Mouse (Mus musculus) limb, embryonic 13.5 days (tissue): ENCODE measurements around the gene Fbxw9. TPM values are rescaled to one million over a fixed set of nuclear protein-coding genes. Genes with fewer than 3 reads are reported as not detected.
A peak's percentile ranks its signal among the peaks of the same experiment; 100 is the strongest.

ENCODE experiments used
- ATAC-seq: fragments of 200-750 bp; cut with Nextera tagmentation; 2 replicates; pipeline ENCODE4 v1.8.0; 2017; ENCODE audit warnings: low read depth, moderate number of reproducible peaks, moderate TSS enrichment; ENCODE audit not compliant: low FRiP score
- H3K27ac ChIP-seq: fragments of 300-500 bp; sonication (generic); 2 replicates; pipeline ENCODE4 v1.5.1; 2015; ENCODE audit warnings: inconsistent platforms, mild to moderate bottlenecking, moderate library complexity
- H3K27me3 ChIP-seq: fragments of 300-500 bp; sonication (generic); 2 replicates; pipeline ENCODE4 v1.6.1; 2015; ENCODE audit warnings: mild to moderate bottlenecking, inconsistent platforms
- H3K36me3 ChIP-seq: fragments of 300-500 bp; sonication (generic); 2 replicates; pipeline ENCODE4 v1.6.1; 2015; ENCODE audit warnings: inconsistent platforms, mild to moderate bottlenecking, moderate library complexity
- H3K4me1 ChIP-seq: fragments of 300-500 bp; sonication (generic); 2 replicates; pipeline ENCODE4 v1.6.1; 2015; ENCODE audit warnings: inconsistent platforms
- H3K4me2 ChIP-seq: fragments of 300-500 bp; sonication (generic); replicated peaks from 2 replicates; pipeline ENCODE4 v1.6.1; 2015; ENCODE audit warnings: inconsistent platforms, mild to moderate bottlenecking, moderate library complexity
- H3K4me3 ChIP-seq: fragments of 300-500 bp; sonication (generic); 2 replicates; pipeline ENCODE4 v1.5.1; 2015; ENCODE audit warnings: moderate library complexity, mild to moderate bottlenecking, inconsistent platforms
- H3K9ac ChIP-seq: fragments of 300-500 bp; sonication (generic); 2 replicates; pipeline ENCODE4 v1.6.1; 2015; ENCODE audit warnings: mild to moderate bottlenecking, inconsistent platforms
- H3K9me3 ChIP-seq: fragments of 300-500 bp; sonication (generic); 2 replicates; pipeline ENCODE4 v1.6.1; 2016; ENCODE audit warnings: inconsistent platforms
- WGBS: fragments of 180-500 bp; shearing (Covaris S2); methylation state at CpG from one replicate; pipeline ENCODE4 v1.1.7; 2015; 5-methylcytosine and 5-hydroxymethylcytosine counted together
- polyA plus RNA-seq: library from polyadenylated mRNA; unstranded; fragments of >200 nt; fragmentation: Nextera tagmentation; extraction: Ambion mirVana; gene quantifications from 2 replicates; pipeline ENCODE4 v1.2.1, GENCODE M21; 2015

The Fbxw9 gene
- polyA plus RNA-seq, result 31.6 and 32.2 TPM in 2 replicates

DNA sequence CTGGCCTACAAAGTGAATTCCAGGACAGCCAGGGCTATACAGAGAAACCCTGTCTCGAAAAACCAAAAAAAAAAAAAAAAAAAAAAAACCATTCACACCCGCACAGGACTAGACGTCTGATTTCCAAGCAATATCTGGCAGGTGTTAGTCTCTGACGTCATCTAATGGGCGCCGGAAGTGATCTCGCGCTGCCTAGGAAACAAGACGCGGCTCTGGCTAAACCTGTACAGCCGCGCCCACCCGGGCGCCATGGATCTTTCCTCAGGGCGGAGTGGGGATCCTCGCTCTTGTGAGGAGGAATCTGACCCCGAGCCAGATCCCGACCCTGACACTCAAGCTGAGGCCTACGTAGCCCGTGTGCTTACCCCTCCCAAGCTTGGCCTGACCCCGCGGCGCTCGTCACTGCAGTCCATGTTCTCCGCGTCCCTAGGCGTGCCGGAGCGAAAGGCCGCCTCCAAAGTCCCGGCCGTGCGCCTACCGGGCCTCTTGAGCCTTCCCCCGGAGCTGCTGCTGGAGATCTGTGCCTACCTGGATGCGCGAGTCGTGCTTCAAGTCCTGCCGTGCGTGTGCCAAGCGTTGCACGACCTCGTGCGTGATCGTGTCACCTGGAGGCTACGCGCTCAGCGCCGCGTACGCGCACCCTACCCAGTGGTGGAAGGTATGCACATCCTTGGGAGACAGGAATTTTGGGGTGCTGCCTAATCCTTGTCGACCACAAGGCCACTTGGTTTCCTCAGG is at the start of gene Fbxw9:
TSS of gene Fbxw9 (plus strand) at position 177 of the 738 bp plus-strand sequence.
- H3K27ac ChIP-seq, result no peak within 1 kb of the TSS
- no peaks in the 10 kb centered on the region for H3K9me3 ChIP-seq
- no peaks in the 10 kb centered on the region for H3K27me3 ChIP-seq
- H3K4me1 ChIP-seq, result peaks cover 11% of the 10 kb centered on the region
- ATAC-seq, result peak; percentile 91
- peak within 1 kb of the TSS; percentile 85 for H3K9ac ChIP-seq
- peak within 1 kb of the TSS; percentile 86 for H3K4me3 ChIP-seq
- peak within 1 kb of the TSS; percentile 83 for H3K4me2 ChIP-seq
- under 1% methylated on average over 52 of the region's 53 CpGs for WGBS
- peaks cover 42% of the 10 kb centered on the region for H3K36me3 ChIP-seq

DNA sequence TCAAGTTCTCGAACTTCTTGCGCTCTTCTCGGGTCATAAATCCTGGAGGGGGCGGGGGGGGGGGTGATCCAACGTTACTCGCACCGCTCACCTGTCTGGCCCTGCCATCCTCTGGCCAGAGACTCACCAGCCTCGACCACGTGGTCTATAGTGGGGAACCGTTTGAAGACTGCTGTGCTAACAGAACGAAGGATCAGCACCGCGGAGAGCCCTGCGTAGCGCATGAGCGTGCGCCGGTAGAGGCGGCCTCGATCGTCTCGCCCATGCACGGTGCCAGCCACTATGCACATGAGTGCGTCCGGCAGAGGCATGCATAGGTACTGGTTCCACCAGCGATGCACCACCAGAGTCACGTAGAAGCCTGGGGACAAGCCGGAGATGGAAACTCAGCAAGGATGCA is 48.6 kb upstream of the Fbxw9 start:
- Histone ChIP-seq H3K9ac (no peak overlapping the region; the same call in 1 of the 2 replicates), H3K27ac (no peak overlapping the region), H3K27me3 (peaks cover 80% of the 10 kb centered on the region), H3K36me3 (no peaks in the 10 kb centered on the region), H3K4me2 (no peak overlapping the region), H3K4me3 (no peak overlapping the region), H3K4me1 (peaks cover 5% of the 10 kb centered on the region), H3K9me3 (no peaks in the 10 kb centered on the region)
- WGBS, result 12% methylated on average over 28 of the region's 28 CpGs
- no peak for ATAC-seq

DNA sequence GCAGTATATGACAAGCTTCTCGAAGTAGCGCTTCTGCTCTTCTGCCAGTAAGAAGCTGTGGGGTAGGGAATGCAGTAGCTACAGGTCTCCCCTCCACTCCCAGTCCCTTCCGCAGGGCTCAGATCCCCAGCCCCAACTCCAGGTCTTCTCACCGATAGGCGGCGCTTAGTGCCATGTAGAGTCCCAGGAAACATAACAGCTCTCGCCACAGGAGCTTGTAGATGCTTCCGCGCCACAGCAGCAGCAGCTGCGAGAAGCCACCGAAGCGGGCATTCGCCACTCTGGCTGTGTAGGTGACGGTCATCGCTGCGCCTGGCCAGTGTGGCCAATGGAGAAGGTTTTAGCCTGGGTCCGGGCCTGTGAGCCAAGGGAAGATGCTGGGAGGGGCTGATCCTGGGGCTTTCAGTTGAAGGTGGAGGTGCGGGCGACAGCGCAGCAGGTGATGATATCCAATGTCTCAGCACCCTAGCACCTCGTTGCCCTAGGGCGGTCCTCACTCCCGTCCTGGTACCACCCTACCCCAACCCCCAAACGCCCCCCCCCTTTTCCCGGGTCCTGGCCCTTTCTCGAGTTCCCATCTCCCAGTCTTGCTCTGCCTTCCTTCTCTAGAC is 46.5 kb upstream of the Fbxw9 start:
- Histone ChIP-seq H3K9ac (peak overlapping the region; percentile 48; the same call in 1 of the 2 replicates), H3K4me2 (peak overlapping the region; percentile 63), H3K27ac (no peak overlapping the region), H3K4me1 (peaks cover 5% of the 10 kb centered on the region), H3K27me3 (peaks cover 62% of the 10 kb centered on the region), H3K4me3 (peak overlapping the region; percentile 30), H3K36me3 (peaks cover 14% of the 10 kb centered on the region), H3K9me3 (no peaks in the 10 kb centered on the region)
- no peak for ATAC-seq
- 6% methylated on average over 25 of the region's 26 CpGs for WGBS

DNA sequence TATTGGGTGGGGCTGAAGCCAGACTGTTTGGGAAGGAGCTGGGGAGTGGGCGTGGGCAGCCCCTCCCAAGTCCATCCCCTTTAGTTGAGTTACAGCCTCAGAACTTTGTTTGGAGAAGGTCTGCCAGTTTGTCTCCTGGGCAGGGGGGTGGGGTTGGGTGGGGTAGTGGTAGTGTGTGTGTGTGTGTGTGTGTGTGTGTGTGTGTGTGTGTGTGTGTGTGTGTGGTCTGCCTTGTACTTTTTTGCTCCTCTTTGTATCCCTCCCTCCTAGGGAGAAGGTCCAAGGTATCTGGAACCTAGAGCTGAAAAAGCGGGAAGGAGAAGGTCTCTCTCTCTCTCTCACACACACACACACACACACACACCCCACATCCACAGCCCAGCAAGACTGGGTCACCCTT is 45.4 kb upstream of the Fbxw9 start, which contains the start of gene Best2:
TSS of gene Best2 (minus strand) at position 101 of the 400 bp plus-strand sequence.
- H3K9ac ChIP-seq, result peak within 1 kb of the TSS; percentile 48; the same call in 1 of the 2 replicates
- no peak for ATAC-seq

DNA sequence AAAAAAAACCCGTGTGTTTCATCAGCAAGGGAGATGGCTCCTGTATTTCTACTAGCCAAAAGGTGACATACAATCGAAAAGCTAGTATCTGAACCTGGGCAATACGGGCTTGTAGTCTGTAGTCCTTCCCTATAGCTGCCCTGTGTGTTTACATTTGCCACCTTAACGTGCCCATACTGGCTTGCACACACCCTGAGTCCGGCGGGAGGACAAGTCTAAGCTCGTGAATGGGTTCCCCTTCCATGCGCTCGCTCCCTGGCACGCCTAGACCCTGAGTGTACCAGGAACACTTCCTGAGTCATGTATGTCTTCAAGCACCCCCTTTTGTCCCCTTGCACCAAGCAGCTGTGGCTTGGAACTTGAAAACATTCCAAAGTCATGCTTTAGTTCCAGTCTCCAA is 43.1 kb upstream of the Fbxw9 start:
- no peak overlapping the region for H3K9ac ChIP-seq
- H3K36me3 ChIP-seq, result peaks cover 47% of the 10 kb centered on the region
- no peak for ATAC-seq
- H3K4me2 ChIP-seq, result no peak overlapping the region
- 67% methylated on average over 10 of the region's 10 CpGs for WGBS
- no peak overlapping the region for H3K4me3 ChIP-seq
- H3K27ac ChIP-seq, result no peak overlapping the region
- no peaks in the 10 kb centered on the region for H3K9me3 ChIP-seq
- H3K27me3 ChIP-seq, result peaks cover 33% of the 10 kb centered on the region
- peaks cover 5% of the 10 kb centered on the region for H3K4me1 ChIP-seq

More for the DNA sequence above, 45.4 kb upstream of the Fbxw9 start, which contains the start of gene Best2:
- peaks cover 25% of the 10 kb centered on the region for H3K36me3 ChIP-seq
- WGBS, result 51% methylated on average over 2 of the region's 2 CpGs
- H3K9me3 ChIP-seq, result no peaks in the 10 kb centered on the region
- peaks cover 51% of the 10 kb centered on the region for H3K27me3 ChIP-seq
- H3K4me1 ChIP-seq, result peaks cover 5% of the 10 kb centered on the region
- H3K4me2 ChIP-seq, result peak within 1 kb of the TSS; percentile 63
- no peak within 1 kb of the TSS for H3K27ac ChIP-seq
- H3K4me3 ChIP-seq, result peak within 1 kb of the TSS; percentile 30

DNA sequence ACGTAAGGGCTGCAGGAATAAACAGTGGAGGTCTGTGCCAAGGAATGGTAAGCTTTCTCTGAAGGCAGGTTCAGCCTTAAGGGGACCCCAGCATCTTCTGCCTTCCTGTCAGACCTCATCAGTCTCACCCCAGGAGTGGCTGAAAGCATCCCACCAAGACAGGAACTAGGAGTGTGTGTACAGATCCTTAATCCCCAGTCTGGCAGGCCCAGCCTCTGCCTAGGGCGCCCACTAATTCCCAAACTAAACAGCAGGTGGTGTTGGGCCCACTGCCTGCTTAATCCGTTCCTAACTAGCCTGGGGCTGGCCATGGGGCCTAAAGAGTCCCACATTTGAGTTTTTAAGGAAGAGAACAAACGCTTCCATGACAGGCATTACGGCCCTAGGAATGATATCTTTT is 42.6 kb upstream of the Fbxw9 start:
- H3K9me3 ChIP-seq, result no peaks in the 10 kb centered on the region
- no peak overlapping the region for H3K9ac ChIP-seq
- H3K27me3 ChIP-seq, result peaks cover 29% of the 10 kb centered on the region
- no peak overlapping the region for H3K4me3 ChIP-seq
- H3K4me1 ChIP-seq, result peaks cover 5% of the 10 kb centered on the region
- H3K4me2 ChIP-seq, result no peak overlapping the region
- H3K36me3 ChIP-seq, result peaks cover 52% of the 10 kb centered on the region
- WGBS, result 57% methylated on average over 5 of the region's 5 CpGs
- no peak overlapping the region for H3K27ac ChIP-seq
- ATAC-seq, result no peak

DNA sequence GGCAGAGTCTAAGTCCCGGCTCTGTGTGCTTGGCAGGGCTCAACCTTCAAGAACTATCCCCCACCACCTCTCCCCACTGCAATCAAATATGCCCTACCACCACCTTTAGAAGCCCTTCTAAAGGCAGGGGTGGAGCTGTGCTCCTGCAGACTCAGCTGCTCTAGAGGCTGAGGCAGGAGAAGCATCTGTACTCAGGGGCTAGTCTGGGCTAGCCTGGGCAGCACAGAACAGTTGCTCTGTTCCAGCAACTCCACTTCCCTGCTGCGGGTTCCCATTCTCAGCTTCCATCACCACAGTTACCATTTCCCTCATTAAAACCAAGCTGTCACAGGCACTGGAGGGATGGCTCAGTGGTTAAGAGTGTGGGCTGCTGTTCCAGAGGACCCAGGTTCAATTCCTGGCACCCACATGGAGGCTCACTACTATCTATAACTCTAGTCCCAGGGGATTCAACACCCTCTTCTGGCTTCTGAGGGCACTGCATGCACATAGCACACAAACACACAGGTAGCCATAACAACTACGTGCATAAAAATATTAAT is 38.3 kb upstream of the Fbxw9 start:
- peaks cover 70% of the 10 kb centered on the region for H3K36me3 ChIP-seq
- no peak overlapping the region for H3K4me3 ChIP-seq
- no peak for ATAC-seq
- H3K4me2 ChIP-seq, result no peak overlapping the region
- H3K9ac ChIP-seq, result no peak overlapping the region
- H3K4me1 ChIP-seq, result peaks cover 18% of the 10 kb centered on the region
- no peak overlapping the region for H3K27ac ChIP-seq
- H3K9me3 ChIP-seq, result no peaks in the 10 kb centered on the region
- no peaks in the 10 kb centered on the region for H3K27me3 ChIP-seq
- 95% methylated on average over 3 of the region's 3 CpGs for WGBS

DNA sequence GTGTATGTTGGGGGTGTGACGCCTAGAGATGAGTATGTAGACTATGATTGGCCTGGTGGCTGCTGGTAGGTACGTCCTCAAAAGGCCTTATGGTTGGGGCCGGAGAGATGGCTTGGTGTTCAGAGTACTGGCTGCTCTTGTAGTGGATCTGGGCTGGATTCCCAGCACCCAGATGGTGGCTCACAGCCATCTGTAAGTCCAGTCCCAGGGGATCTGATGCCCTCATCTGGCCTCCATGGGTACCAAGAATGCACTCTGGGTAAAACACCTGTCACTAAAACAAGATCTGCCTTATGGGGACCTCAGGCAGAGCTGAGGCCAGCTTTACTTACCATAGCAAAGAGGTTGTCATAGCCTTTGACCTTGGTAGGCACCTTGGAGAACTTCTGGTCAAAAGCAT is 36.0 kb upstream of the Fbxw9 start:
- Histone ChIP-seq H3K27me3 (no peaks in the 10 kb centered on the region), H3K4me3 (peak overlapping the region; percentile 99), H3K4me2 (peak overlapping the region; percentile 94), H3K9me3 (no peaks in the 10 kb centered on the region), H3K27ac (no peak overlapping the region), H3K9ac (no peak overlapping the region), H3K4me1 (peaks cover 29% of the 10 kb centered on the region), H3K36me3 (peaks cover 51% of the 10 kb centered on the region)
- no peak for ATAC-seq
- 95% methylated on average over 3 of the region's 3 CpGs for WGBS

DNA sequence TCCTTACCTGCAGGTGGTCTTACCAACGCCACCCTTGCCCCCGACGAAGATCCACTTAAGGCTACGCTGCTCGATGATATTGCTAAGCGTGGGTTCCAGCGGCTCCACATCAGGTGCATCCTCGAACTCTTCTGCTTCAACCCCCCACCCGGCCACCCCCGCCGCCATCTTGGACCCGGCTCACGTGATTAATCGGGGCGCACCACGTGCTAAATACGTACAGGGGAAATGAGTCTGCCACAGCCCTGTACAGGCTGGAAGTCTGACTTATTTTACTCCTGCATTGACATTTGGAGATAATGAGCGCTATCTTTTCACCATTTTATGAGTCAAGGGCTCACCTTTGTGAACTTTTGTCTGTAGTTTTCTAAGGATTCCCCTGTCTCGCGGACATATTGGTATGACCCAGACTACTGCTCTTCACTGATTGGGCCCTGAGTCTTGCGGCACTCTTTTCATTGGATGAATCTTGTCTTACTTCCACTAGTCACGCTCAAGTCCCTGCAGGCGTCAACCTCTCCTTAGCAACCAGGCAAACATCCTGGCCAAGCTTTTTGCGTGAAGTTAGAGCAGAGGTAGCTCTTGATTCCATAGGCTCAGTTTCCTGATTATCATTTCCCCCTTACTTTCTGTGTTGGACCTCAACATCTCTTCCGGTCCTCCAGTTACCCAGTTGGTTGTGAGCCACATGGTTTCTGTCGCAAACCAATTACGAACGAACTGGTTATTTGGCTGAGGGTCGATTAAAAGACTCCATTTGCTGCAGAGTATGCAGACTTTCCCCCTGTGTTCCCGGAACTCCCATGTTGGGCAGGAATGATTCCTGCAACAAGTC is 34.5 kb upstream of the Fbxw9 start, which contains the start of gene Asna1:
TSS of gene Asna1 (minus strand) at position 184 of the 835 bp plus-strand sequence.
- 5% methylated on average over 30 of the region's 30 CpGs for WGBS
- no peaks in the 10 kb centered on the region for H3K9me3 ChIP-seq
- peak within 1 kb of the TSS; percentile 99 for H3K4me3 ChIP-seq
- peak within 1 kb of the TSS; percentile 94 for H3K4me2 ChIP-seq
- peak; percentile 93 for ATAC-seq
- peak within 1 kb of the TSS; percentile 78 for H3K9ac ChIP-seq
- no peaks in the 10 kb centered on the region for H3K27me3 ChIP-seq
- H3K36me3 ChIP-seq, result peaks cover 49% of the 10 kb centered on the region
- H3K27ac ChIP-seq, result peak within 1 kb of the TSS; percentile 72
- H3K4me1 ChIP-seq, result peaks cover 33% of the 10 kb centered on the region

DNA sequence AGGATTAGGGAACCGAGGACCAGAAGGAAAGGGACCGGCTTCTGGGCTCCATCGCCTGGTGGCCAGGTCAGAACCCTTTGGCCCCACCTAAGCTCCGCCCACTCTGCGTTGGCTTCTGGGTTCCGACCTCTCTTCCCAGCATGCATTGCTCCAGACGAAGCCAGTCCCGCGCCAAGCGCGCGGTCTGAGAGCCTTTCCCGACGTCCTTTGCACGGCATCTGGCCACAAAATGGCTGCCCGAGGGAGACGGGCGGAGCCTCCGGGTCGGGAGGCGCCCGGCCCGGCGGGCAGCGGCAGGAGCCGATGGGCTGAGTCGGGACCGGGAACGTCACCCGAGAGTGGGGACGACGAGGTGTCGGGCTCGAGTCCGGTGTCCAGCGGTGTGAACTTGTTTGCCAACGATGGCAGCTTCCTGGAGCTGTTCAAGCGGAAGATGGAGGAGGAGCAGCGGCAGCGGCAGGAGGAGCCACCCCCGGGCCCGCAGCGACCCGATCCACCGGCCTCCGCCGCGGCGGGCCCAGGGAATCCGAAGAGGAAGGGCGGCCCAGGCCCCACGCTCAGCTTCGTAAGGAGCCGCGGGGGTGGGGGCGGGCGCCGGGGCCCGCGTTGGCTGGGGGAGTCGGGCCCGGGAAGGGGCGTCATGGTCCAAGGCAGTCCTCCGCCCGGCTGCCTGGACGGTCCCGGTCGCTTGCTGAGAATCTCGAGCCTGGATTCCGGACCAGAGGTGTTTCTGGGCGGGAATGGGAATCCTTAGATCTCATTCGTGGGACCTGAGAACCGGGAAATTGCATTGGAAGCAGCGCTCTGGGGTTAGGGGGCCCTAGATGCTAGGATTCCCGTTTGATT is 33.0 kb upstream of the Fbxw9 start, which contains the start of gene Trir:
TSS of gene Trir (plus strand) at position 154 of the 846 bp plus-strand sequence.
- no peaks in the 10 kb centered on the region for H3K9me3 ChIP-seq
- peak; percentile 82 for ATAC-seq
- H3K9ac ChIP-seq, result peak within 1 kb of the TSS; percentile 99
- H3K4me2 ChIP-seq, result peak within 1 kb of the TSS; percentile 94
- peak within 1 kb of the TSS; percentile 99 for H3K4me3 ChIP-seq
- WGBS, result under 1% methylated on average over 75 of the region's 75 CpGs
- no peaks in the 10 kb centered on the region for H3K27me3 ChIP-seq
- peaks cover 33% of the 10 kb centered on the region for H3K4me1 ChIP-seq
- peaks cover 49% of the 10 kb centered on the region for H3K36me3 ChIP-seq
- peak within 1 kb of the TSS; percentile 92 for H3K27ac ChIP-seq

DNA sequence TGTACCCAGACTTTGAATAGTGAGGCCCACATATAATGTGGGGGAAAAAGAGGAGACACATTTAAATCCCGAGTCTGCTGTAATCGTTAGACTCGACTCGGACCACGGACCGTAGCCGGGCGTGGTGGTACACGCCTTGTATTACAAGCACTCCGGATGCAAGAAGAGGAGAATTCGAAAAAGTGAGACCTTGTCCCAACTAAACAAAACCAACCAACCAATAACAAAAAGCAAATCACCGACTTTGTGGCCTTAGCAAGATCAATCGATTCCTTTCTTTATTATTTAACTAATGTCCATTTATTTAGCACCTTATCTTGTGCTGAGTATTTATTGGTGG is 32.4 kb upstream of the Fbxw9 start:
- Histone ChIP-seq H3K4me1 (peaks cover 33% of the 10 kb centered on the region), H3K9ac (peak overlapping the region; percentile 99), H3K27me3 (no peaks in the 10 kb centered on the region), H3K36me3 (peaks cover 49% of the 10 kb centered on the region), H3K4me3 (peak overlapping the region; percentile 99), H3K4me2 (peak overlapping the region; percentile 94), H3K27ac (peak overlapping the region; percentile 92), H3K9me3 (no peaks in the 10 kb centered on the region)
- WGBS, result under 1% methylated on average over 13 of the region's 13 CpGs
- no peak for ATAC-seq
